Mouse (Mus musculus) lung, adult 10 weeks (tissue): ENCODE measurements around the gene Fgd6. TPM values are rescaled to one million over a fixed set of nuclear protein-coding genes. Genes with fewer than 3 reads are reported as not detected.

Experiments
- polyA plus RNA-seq: library from polyadenylated mRNA; stranded (reverse); fragments of 350-450 nt; fragmentation: Illumina TruSeq; extraction: RNeasy Lipid Tissue Mini Kit (QIAGEN cat#74804); gene quantifications from one replicate; pipeline ENCODE4 v1.2.3, GENCODE M21; 2014; ENCODE audit warnings: low read depth, low replicate concordance; ENCODE audit not compliant: insufficient read depth

Fgd6 gene
- 2.6 TPM for polyA plus RNA-seq

DNA sequence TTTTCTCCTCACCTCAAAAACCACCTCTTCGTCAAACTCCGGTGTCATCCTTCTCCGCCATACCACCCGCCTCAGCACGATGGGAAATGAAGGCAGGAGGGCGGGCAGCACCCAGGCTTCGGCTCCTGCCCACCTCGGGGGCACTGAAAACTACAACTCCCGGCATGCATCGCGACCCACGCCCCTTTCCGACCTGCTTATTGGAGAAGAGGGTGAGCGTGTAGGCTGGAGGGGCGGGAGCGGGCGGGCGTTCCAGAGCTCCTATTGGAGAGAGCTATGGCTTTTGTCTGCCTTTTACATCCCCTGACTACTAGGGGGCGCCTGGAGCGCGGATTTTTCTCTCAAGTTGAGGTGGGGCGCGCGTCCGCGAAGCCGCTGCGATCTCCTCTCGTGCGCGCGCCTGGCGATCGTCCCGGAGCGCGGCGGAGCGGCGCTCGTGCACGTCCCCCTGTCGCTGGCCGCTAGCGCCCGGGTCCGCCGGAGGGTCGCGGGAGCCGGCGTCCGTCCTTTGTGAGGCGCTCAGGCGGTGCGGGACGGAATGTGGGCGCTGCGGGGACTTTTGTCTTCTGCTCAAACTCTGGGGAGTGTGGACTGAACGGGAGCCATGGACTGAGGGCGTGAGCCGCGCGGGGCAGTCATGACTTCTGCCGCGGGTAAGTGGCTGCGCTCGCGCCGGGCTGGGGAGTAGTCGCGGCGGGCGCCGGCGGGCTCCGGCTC lies at the start of gene Fgd6, which contains the start of gene Vezt:
Gene Fgd6 (plus strand): TSS at position 344 of the 717 bp plus-strand sequence.
Gene Vezt (minus strand): TSS at position 160 of the 717 bp plus-strand sequence.

GRCm38 (mm10) chr10:94147756-94148531 lies 112.1 kb downstream of the Fgd6 start, which contains the start of gene Nr2c1:
Nr2c1 (plus strand) TSS chr10:94148023.

Other genes starting within 250 kb of the Fgd6 start
- 0.27 TPM for gene Usp44, start 204.4 kb upstream of the Fgd6 start, polyA plus RNA-seq
- 92.0 TPM for gene Metap2, start 138.9 kb upstream of the Fgd6 start, polyA plus RNA-seq
- gene Vezt, start 184 bp upstream of the Fgd6 start, polyA plus RNA-seq, result 5.6 TPM
- gene Nr2c1, start 112.0 kb downstream of the Fgd6 start, polyA plus RNA-seq, result 4.7 TPM
- gene Ndufa12, start 162.7 kb downstream of the Fgd6 start, polyA plus RNA-seq, result 158 TPM